Mouse (Mus musculus): ENCODE measurements around the gene Olfr67. TPM values are rescaled to one million over a fixed set of nuclear protein-coding genes. Genes with fewer than 3 reads are reported as not detected.
A peak's percentile ranks its signal among the peaks of the same experiment; 100 is the strongest.
"Not testable (repeated sequence)": the region's sequence is repeated elsewhere in the genome, so short reads cannot be mapped to it uniquely, and the experiment has no call there.

Olfr67 gene
- total and polyA plus RNA-seq, 3 experiments, result not detected

DNA sequence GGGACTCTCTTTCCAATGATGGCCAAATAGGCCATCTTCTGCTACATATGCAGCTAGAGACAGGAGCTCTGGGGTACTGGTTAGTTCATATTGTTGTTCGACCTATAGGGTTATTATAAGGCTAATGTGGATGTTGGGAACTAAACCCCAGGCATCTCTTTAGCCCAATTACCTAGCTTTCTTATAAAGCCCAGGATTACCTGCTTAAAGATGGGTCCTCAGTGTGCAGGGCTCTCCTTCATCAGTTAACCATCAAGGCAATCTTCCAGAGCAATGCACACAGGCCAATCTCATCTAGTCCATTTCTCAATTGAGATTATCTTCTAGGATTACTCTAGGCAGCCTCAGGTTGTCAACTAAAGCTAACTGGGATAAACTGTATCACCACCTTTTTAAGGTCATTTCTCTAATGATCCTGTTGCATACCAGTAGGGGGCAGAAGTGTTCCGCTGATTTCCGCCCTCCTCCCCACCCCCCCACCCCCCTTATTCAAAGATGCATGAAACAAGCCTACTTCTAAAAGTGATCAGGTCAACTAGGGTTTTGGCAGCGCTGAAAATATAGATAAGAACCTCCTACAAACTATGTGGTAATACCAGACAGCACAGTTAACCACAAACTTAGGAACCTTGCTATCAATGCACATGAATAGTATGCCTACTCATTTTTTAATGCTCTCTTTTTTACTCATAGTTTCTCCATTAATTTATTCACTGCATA lies 1.2 kb upstream of the Olfr67 start:
- WGBS, result 24% methylated on average over 4 of the region's 4 CpGs
- DNase-seq, result no peak
- intact Hi-C loops (cut with DNase I), result loop anchor here (5.0 kb wide), 1 partner anchor 79 kb away; no protein-coding TSS in a partner anchor

DNA sequence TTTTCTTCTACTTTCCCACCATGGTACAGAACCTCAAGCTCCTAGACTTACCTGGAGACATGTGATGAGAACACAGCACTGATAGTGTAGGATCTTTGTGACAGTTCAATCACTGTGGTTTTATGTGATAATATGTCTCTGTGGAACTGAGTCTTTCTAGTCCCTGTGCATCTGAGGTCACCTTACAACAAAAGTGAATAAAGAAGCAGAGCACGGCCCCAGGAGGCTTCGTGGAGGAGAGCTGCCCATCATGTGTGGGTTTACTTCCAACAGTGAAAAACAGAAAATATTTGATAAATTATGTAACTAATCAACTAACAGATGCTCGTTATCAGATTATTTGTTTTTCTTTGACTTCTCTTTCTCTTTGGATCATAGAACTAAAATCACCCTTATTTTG lies 12.0 kb downstream of the Olfr67 start, which contains the start of gene Olfr68:
Olfr68 (minus strand) TSS at position 101 of the 400 bp plus-strand sequence.
- no peak within 1 kb of the TSS for H3K9ac ChIP-seq (ENCODE audit: low read depth, low read length)
- intact Hi-C loops (cut with DNase I), result no loop called here

More for the DNA sequence above, 1.2 kb upstream of the Olfr67 start:
- Histone ChIP-seq H3K79me2 (replicated peaks; ENCODE audit: control insufficient read depth, insufficient read depth, low read length) (no peaks in the 10 kb centered on the region), H3K27me3 (ENCODE audit: control insufficient read depth, insufficient read depth, low read length) (no peaks in the 10 kb centered on the region), H3K4me3 (no peak overlapping the region), H3K4me1 (ENCODE audit: control insufficient read depth, insufficient read depth, low read length) (no peaks in the 10 kb centered on the region), H3K27ac (no peak overlapping the region), H3K9ac (ENCODE audit: low read depth, low read length) (no peak overlapping the region), H3K36me3 (ENCODE audit: control insufficient read depth, insufficient read depth, low read length) (no peaks in the 10 kb centered on the region)
- peak; percentile 46 for TF ChIP-seq CTCF (IDR thresholded peaks at IDR 0.05)
- TF ChIP-seq EP300 (IDR thresholded peaks at IDR 0.05; ENCODE audit: insufficient read depth, low read depth, low read length), result no peak
- no peak for TF ChIP-seq POLR2A (IDR thresholded peaks at IDR 0.05; ENCODE audit: insufficient read depth, low read depth, low read length)

DNA sequence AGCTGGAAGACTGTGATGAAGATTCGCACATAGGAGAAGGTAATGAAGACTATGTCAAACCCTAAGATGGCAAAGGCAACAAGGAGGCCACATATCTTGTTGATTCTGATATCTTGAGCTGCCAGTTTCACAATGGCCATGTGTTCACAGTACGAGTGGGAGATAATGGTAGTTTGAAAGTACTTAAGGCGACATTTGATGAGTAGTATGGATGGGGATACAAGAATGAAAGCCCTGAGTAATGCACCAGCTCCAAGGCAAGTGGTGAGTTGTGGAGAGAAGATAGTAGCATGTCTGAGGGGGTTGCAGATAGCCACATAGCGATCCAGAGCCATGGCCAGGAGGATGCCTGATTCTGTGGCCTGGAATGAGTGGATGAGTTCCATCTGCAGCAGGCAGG lies 14.0 kb downstream of the Olfr67 start:
- H3K79me2 ChIP-seq (replicated peaks; ENCODE audit: control insufficient read depth, insufficient read depth, low read length); H3K4me3 ChIP-seq; H3K27me3 ChIP-seq (ENCODE audit: control insufficient read depth, insufficient read depth, low read length); intact Hi-C loops (cut with DNase I); H3K27ac ChIP-seq; DNase-seq; H3K9ac ChIP-seq (ENCODE audit: low read depth, low read length); H3K4me1 ChIP-seq (ENCODE audit: control insufficient read depth, insufficient read depth, low read length); H3K36me3 ChIP-seq (ENCODE audit: control insufficient read depth, insufficient read depth, low read length): not testable (repeated sequence)
- WGBS, result 69% methylated on average over 4 of the region's 4 CpGs

More for the DNA sequence above, 12.0 kb downstream of the Olfr67 start, which contains the start of gene Olfr68:
- DNase-seq, result no peak
- 72% methylated on average over 3 of the region's 3 CpGs for WGBS
- Histone ChIP-seq H3K79me2 (replicated peaks; ENCODE audit: control insufficient read depth, insufficient read depth, low read length) (no peaks in the 10 kb centered on the region), H3K36me3 (ENCODE audit: control insufficient read depth, insufficient read depth, low read length) (no peaks in the 10 kb centered on the region), H3K27ac (no peak within 1 kb of the TSS), H3K27me3 (ENCODE audit: control insufficient read depth, insufficient read depth, low read length) (no peaks in the 10 kb centered on the region), H3K4me1 (ENCODE audit: control insufficient read depth, insufficient read depth, low read length) (no peaks in the 10 kb centered on the region), H3K4me3 (no peak within 1 kb of the TSS)
- TF ChIP-seq POLR2A (IDR thresholded peaks at IDR 0.05; ENCODE audit: insufficient read depth, low read depth, low read length) (no peak), CTCF (IDR thresholded peaks at IDR 0.05) (no peak), EP300 (IDR thresholded peaks at IDR 0.05; ENCODE audit: insufficient read depth, low read depth, low read length) (no peak)

DNA sequence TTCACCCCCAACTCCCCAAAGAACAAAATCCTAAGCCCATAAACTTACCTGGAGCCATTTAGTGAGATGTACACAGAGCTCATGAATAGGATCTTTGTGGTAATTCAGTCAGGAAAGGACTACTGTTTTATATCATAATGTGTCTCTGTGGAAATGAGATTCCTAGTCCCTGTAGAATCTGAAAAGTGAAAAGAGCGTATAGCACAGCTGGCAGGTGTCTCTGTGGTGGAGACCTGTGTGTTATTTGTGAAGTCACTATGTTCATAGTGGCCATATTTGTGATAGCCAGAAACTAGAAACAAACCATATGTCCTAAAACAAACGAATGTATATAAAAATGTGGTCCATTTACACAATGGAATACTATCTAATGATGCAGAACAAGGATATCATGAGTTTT lies 20.1 kb downstream of the Olfr67 start, which contains the start of gene Olfr69:
Olfr69 (minus strand) TSS at position 101 of the 400 bp plus-strand sequence.
- Histone ChIP-seq H3K79me2 (replicated peaks; ENCODE audit: control insufficient read depth, insufficient read depth, low read length) (no peaks in the 10 kb centered on the region), H3K4me3 (no peak within 1 kb of the TSS), H3K27ac (no peak within 1 kb of the TSS), H3K9ac (ENCODE audit: low read depth, low read length) (no peak within 1 kb of the TSS), H3K4me1 (ENCODE audit: control insufficient read depth, insufficient read depth, low read length) (no peaks in the 10 kb centered on the region), H3K27me3 (ENCODE audit: control insufficient read depth, insufficient read depth, low read length) (no peaks in the 10 kb centered on the region), H3K36me3 (ENCODE audit: control insufficient read depth, insufficient read depth, low read length) (no peaks in the 10 kb centered on the region)
- DNase-seq, result no peak
- 59% methylated on average over 2 of the region's 2 CpGs for WGBS
- TF ChIP-seq EP300 (IDR thresholded peaks at IDR 0.05; ENCODE audit: insufficient read depth, low read depth, low read length) (no peak), POLR2A (IDR thresholded peaks at IDR 0.05; ENCODE audit: insufficient read depth, low read depth, low read length) (no peak), CTCF (IDR thresholded peaks at IDR 0.05) (no peak)
- intact Hi-C loops (cut with DNase I), result no loop called here

GRCm38 (mm10) chr7:103767687-103768086 lies 23.9 kb downstream of the Olfr67 start:
- intact Hi-C loops (cut with DNase I); H3K27me3 ChIP-seq (ENCODE audit: control insufficient read depth, insufficient read depth, low read length); H3K4me1 ChIP-seq (ENCODE audit: control insufficient read depth, insufficient read depth, low read length); H3K4me3 ChIP-seq; H3K9ac ChIP-seq (ENCODE audit: low read depth, low read length); DNase-seq; H3K36me3 ChIP-seq (ENCODE audit: control insufficient read depth, insufficient read depth, low read length); H3K27ac ChIP-seq; H3K79me2 ChIP-seq (replicated peaks; ENCODE audit: control insufficient read depth, insufficient read depth, low read length): not testable (repeated sequence)
- 71% methylated on average over 6 of the region's 6 CpGs for WGBS

- H3K9ac ChIP-seq (ENCODE audit: low read depth, low read length); H3K27ac ChIP-seq; H3K4me3 ChIP-seq; H3K36me3 ChIP-seq (ENCODE audit: control insufficient read depth, insufficient read depth, low read length); intact Hi-C loops (cut with DNase I); H3K27me3 ChIP-seq (ENCODE audit: control insufficient read depth, insufficient read depth, low read length); H3K4me1 ChIP-seq (ENCODE audit: control insufficient read depth, insufficient read depth, low read length); H3K79me2 ChIP-seq (replicated peaks; ENCODE audit: control insufficient read depth, insufficient read depth, low read length): not testable (repeated sequence)
- 68% methylated on average over 6 of the region's 6 CpGs for WGBS
- peak in 1 of 2 experiments; percentile 2 for DNase-seq
Measured at GRCm38 (mm10) chr7:103762212-103762611, 29.4 kb downstream of the Olfr67 start.
